Mouse (Mus musculus): ENCODE results near the gene Cdt1. TPM values are rescaled to one million over a fixed set of nuclear protein-coding genes. Genes with fewer than 3 reads are reported as not detected.

The Cdt1 gene
- polyA plus RNA-seq, 1 experiment from 2014 or later, result 39.3 TPM

Small RNAs within 50 kb of the gene (microRNA-seq; reads per million reads assigned to microRNA genes)
- gene Mir6396, result not detected

Other genes with a start within 250 kb of the Cdt1 start
- gene Trhr2, start 207.3 kb upstream of the Cdt1 start, polyA plus RNA-seq (2015; fragmentation: Nextera tagmentation; extraction: Ambion mirVana), result 0.14 and 0.38 TPM in 2 replicates
- gene Zc3h18, start 191.4 kb upstream of the Cdt1 start, polyA plus RNA-seq (2015; fragmentation: Nextera tagmentation; extraction: Ambion mirVana), result 59.2 and 59.9 TPM in 2 replicates
- not detected in 2 replicates for gene Il17c, start 146.0 kb upstream of the Cdt1 start, polyA plus RNA-seq (2015; fragmentation: Nextera tagmentation; extraction: Ambion mirVana)
- 139 and 144 TPM in 2 replicates for gene Cyba, start 135.1 kb upstream of the Cdt1 start, polyA plus RNA-seq (2015; fragmentation: Nextera tagmentation; extraction: Ambion mirVana)
- 37.1 and 39.7 TPM in 2 replicates for gene Mvd, start 124.6 kb upstream of the Cdt1 start, polyA plus RNA-seq (2015; fragmentation: Nextera tagmentation; extraction: Ambion mirVana)
- gene Snai3, start 107.3 kb upstream of the Cdt1 start, polyA plus RNA-seq (2015; fragmentation: Nextera tagmentation; extraction: Ambion mirVana), result 0.83 and 0.97 TPM in 2 replicates
- gene Rnf166, start 92.0 kb upstream of the Cdt1 start, polyA plus RNA-seq (2015; fragmentation: Nextera tagmentation; extraction: Ambion mirVana), result 51.2 and 52.6 TPM in 2 replicates
- 56.7 and 59.4 TPM in 2 replicates for gene Ctu2, start 91.9 kb upstream of the Cdt1 start, polyA plus RNA-seq (2015; fragmentation: Nextera tagmentation; extraction: Ambion mirVana)
- gene Piezo1, start 16.7 kb upstream of the Cdt1 start, polyA plus RNA-seq (2015; fragmentation: Nextera tagmentation; extraction: Ambion mirVana), result 14.0 and 14.7 TPM in 2 replicates
- gene Aprt, start 8.9 kb downstream of the Cdt1 start, polyA plus RNA-seq (2015; fragmentation: Nextera tagmentation; extraction: Ambion mirVana), result 335 and 351 TPM in 2 replicates
- gene Galns, start 43.4 kb downstream of the Cdt1 start, polyA plus RNA-seq (2015; fragmentation: Nextera tagmentation; extraction: Ambion mirVana), result 9.0 and 9.7 TPM in 2 replicates
- 49.6 and 55.6 TPM in 2 replicates for gene Trappc2l, start 43.6 kb downstream of the Cdt1 start, polyA plus RNA-seq (2015; fragmentation: Nextera tagmentation; extraction: Ambion mirVana)
- not detected in 2 replicates for gene Pabpn1l, start 54.7 kb downstream of the Cdt1 start, polyA plus RNA-seq (2015; fragmentation: Nextera tagmentation; extraction: Ambion mirVana)
- gene Cbfa2t3, start 131.1 kb downstream of the Cdt1 start, polyA plus RNA-seq (2015; fragmentation: Nextera tagmentation; extraction: Ambion mirVana), result 4.3 and 4.8 TPM in 2 replicates
- 18.2 and 19.8 TPM in 2 replicates for gene Acsf3, start 207.5 kb downstream of the Cdt1 start, polyA plus RNA-seq (2015; fragmentation: Nextera tagmentation; extraction: Ambion mirVana)

Measured in limb, embryonic 13.5 days (tissue).